Mouse (Mus musculus): ENCODE measurements around the gene Ccdc14. TPM values are rescaled to one million over a fixed set of nuclear protein-coding genes. Genes with fewer than 3 reads are reported as not detected.
A peak's percentile ranks its signal among the peaks of the same experiment; 100 is the strongest.
"Not testable (repeated sequence)": the region's sequence is repeated elsewhere in the genome, so short reads cannot be mapped to it uniquely, and the experiment has no call there.

Gene Ccdc14
- total RNA-seq, 4 experiments from 2014 or later, result 2.7 to 6.3 (median 4.1) TPM

- no peak for DNase-seq
Observed at GRCm38 (mm10) chr16:34725156-34725555, 34.7 kb downstream of the Ccdc14 start.

- DNase-seq, result not testable (repeated sequence)
Observed at GRCm38 (mm10) chr16:34728610-34729009, 38.2 kb downstream of the Ccdc14 start.

GRCm38 (mm10) chr16:34729371-34729770 is 39.0 kb downstream of the Ccdc14 start:
- DNase-seq, result no peak

- no peak for DNase-seq
Observed at GRCm38 (mm10) chr16:34738656-34739233, 48.3 kb downstream of the Ccdc14 start.

GRCm38 (mm10) chr16:34742930-34743329 is 52.5 kb downstream of the Ccdc14 start:
- DNase-seq, result no peak

GRCm38 (mm10) chr16:34745065-34745585 is 54.7 kb downstream of the Ccdc14 start, which contains the start of gene Mylk:
TSS of gene Mylk (plus strand) at chr16:34745210.
- peak; percentile 88 for DNase-seq

- no peak for DNase-seq
Observed at GRCm38 (mm10) chr16:34748081-34748720, 57.8 kb downstream of the Ccdc14 start.

GRCm38 (mm10) chr16:34749536-34749935 is 59.1 kb downstream of the Ccdc14 start:
- DNase-seq, result no peak

GRCm38 (mm10) chr16:34752026-34752425 is 61.6 kb downstream of the Ccdc14 start:
- DNase-seq, result no peak

- DNase-seq, result no peak
Observed at GRCm38 (mm10) chr16:34752977-34753376, 62.6 kb downstream of the Ccdc14 start.

- no peak for DNase-seq
Observed at GRCm38 (mm10) chr16:34756991-34757390, 66.6 kb downstream of the Ccdc14 start.

GRCm38 (mm10) chr16:34758205-34758604 is 67.8 kb downstream of the Ccdc14 start:
- DNase-seq, result no peak

GRCm38 (mm10) chr16:34763959-34764591 is 73.7 kb downstream of the Ccdc14 start:
- no peak for DNase-seq

GRCm38 (mm10) chr16:34765666-34766065 is 75.2 kb downstream of the Ccdc14 start:
- no peak for DNase-seq

- DNase-seq, result no peak
Observed at GRCm38 (mm10) chr16:34766193-34766592, 75.8 kb downstream of the Ccdc14 start.

- DNase-seq, result no peak
Observed at GRCm38 (mm10) chr16:34767443-34767842, 77.0 kb downstream of the Ccdc14 start.

GRCm38 (mm10) chr16:34768436-34768835 is 78.0 kb downstream of the Ccdc14 start:
- DNase-seq, result no peak

GRCm38 (mm10) chr16:34770127-34770526 is 79.7 kb downstream of the Ccdc14 start:
- DNase-seq, result no peak

- DNase-seq, result no peak
Observed at GRCm38 (mm10) chr16:34772445-34773032, 82.1 kb downstream of the Ccdc14 start.

Measured in adrenal gland, adult 8-10 months (tissue).